Mouse (Mus musculus): Measurements from ENCODE around the gene Slco4a1. TPM values are rescaled to one million over a fixed set of nuclear protein-coding genes. Genes with fewer than 3 reads are reported as not detected.
A peak's percentile ranks its signal among the peaks of the same experiment; 100 is the strongest.

Slco4a1 gene
- polyA plus RNA-seq, 1 experiment from 2014 or later, result 3.1 TPM

DNA sequence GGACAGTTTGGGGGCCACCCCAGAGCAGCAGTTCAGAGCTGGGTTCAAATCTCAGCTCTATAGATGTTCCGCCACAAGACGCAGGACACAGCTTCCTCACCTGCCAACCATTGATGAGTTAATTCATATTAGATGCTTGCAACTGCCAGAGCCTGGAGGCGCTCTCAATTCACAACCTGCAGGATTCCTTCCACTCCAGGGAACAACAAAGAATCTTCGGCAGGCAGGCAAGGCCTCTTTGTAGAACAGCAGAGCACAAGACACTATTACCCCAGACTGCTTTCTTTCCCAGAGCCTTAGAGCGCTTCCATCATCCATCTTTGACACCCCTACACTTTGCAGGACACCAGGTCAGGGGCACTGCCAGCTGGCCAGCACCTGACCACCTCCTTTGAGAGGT is 50.2 kb downstream of the Slco4a1 start:
- ATAC-seq (ENCODE audit: insufficient number of reproducible peaks, low FRiP score, low TSS enrichment, low read depth), result no peak
- H3K9me3 ChIP-seq (replicated peaks), result no peaks in the 10 kb centered on the region
- no peak overlapping the region for H3K27ac ChIP-seq (replicated peaks)
- H3K9ac ChIP-seq, result no peak overlapping the region
- H3K4me2 ChIP-seq (replicated peaks), result no peak overlapping the region
- H3K27me3 ChIP-seq, result peaks cover 9% of the 10 kb centered on the region; the same call in 1 of the 2 replicates
- WGBS, result 65% methylated on average over 5 of the region's 5 CpGs
- no peaks in the 10 kb centered on the region for H3K36me3 ChIP-seq
- no peak overlapping the region for H3K4me3 ChIP-seq (replicated peaks)
- peaks cover 4% of the 10 kb centered on the region; the same call in 1 of the 2 replicates for H3K4me1 ChIP-seq

GRCm38 (mm10) chr2:180508455-180509115 is 52.5 kb downstream of the Slco4a1 start:
- H3K9me3 ChIP-seq (replicated peaks), result no peaks in the 10 kb centered on the region
- H3K27ac ChIP-seq (replicated peaks), result no peak overlapping the region
- no peaks in the 10 kb centered on the region for H3K36me3 ChIP-seq
- WGBS, result 60% methylated on average over 14 of the region's 14 CpGs
- no peak for ATAC-seq (ENCODE audit: insufficient number of reproducible peaks, low FRiP score, low TSS enrichment, low read depth)
- H3K4me1 ChIP-seq, result peaks cover 9% of the 10 kb centered on the region; the same call in 1 of the 2 replicates
- 0 out of 2 replicates have a peak, but pooled peaks cover 4% of the 10 kb centered on the region for H3K27me3 ChIP-seq
- H3K4me3 ChIP-seq (replicated peaks), result no peak overlapping the region
- no peak overlapping the region for H3K4me2 ChIP-seq (replicated peaks)
- no peak overlapping the region for H3K9ac ChIP-seq

GRCm38 (mm10) chr2:180510867-180511266 is 54.8 kb downstream of the Slco4a1 start:
- H3K9ac ChIP-seq, result no peak overlapping the region
- no peak overlapping the region for H3K4me3 ChIP-seq (replicated peaks)
- no peak overlapping the region for H3K27ac ChIP-seq (replicated peaks)
- no peaks in the 10 kb centered on the region for H3K36me3 ChIP-seq
- H3K9me3 ChIP-seq (replicated peaks), result no peaks in the 10 kb centered on the region
- peaks cover 9% of the 10 kb centered on the region; the same call in 1 of the 2 replicates for H3K4me1 ChIP-seq
- 68% methylated on average over 5 of the region's 5 CpGs for WGBS
- H3K4me2 ChIP-seq (replicated peaks), result no peak overlapping the region
- H3K27me3 ChIP-seq, result no peaks in the 10 kb centered on the region
- ATAC-seq (ENCODE audit: insufficient number of reproducible peaks, low FRiP score, low TSS enrichment, low read depth), result no peak

GRCm38 (mm10) chr2:180511875-180512661 is 56.0 kb downstream of the Slco4a1 start:
- no peak overlapping the region for H3K27ac ChIP-seq (replicated peaks)
- no peaks in the 10 kb centered on the region for H3K36me3 ChIP-seq
- H3K4me1 ChIP-seq, result peaks cover 9% of the 10 kb centered on the region; the same call in 1 of the 2 replicates
- no peaks in the 10 kb centered on the region for H3K9me3 ChIP-seq (replicated peaks)
- H3K27me3 ChIP-seq, result no peaks in the 10 kb centered on the region
- ATAC-seq (ENCODE audit: insufficient number of reproducible peaks, low FRiP score, low TSS enrichment, low read depth), result no peak
- H3K4me3 ChIP-seq (replicated peaks), result no peak overlapping the region
- H3K4me2 ChIP-seq (replicated peaks), result no peak overlapping the region
- no peak overlapping the region for H3K9ac ChIP-seq
- 41% methylated on average over 13 of the region's 13 CpGs for WGBS

- Histone ChIP-seq H3K9me3 (replicated peaks) (no peaks in the 10 kb centered on the region), H3K4me3 (replicated peaks) (no peak overlapping the region), H3K4me1 (peaks cover 9% of the 10 kb centered on the region; the same call in 1 of the 2 replicates), H3K4me2 (replicated peaks) (no peak overlapping the region), H3K27ac (replicated peaks) (no peak overlapping the region), H3K36me3 (no peaks in the 10 kb centered on the region), H3K9ac (no peak overlapping the region), H3K27me3 (no peaks in the 10 kb centered on the region)
- ATAC-seq (ENCODE audit: insufficient number of reproducible peaks, low FRiP score, low TSS enrichment, low read depth), result no peak
- 54% methylated on average over 3 of the region's 3 CpGs for WGBS
Measured at GRCm38 (mm10) chr2:180513019-180513418, 57.0 kb downstream of the Slco4a1 start.

GRCm38 (mm10) chr2:180513835-180514234 is 57.8 kb downstream of the Slco4a1 start:
- Histone ChIP-seq H3K36me3 (no peaks in the 10 kb centered on the region), H3K4me1 (peaks cover 9% of the 10 kb centered on the region; the same call in 1 of the 2 replicates), H3K27me3 (no peaks in the 10 kb centered on the region), H3K9me3 (replicated peaks) (no peaks in the 10 kb centered on the region), H3K9ac (no peak overlapping the region), H3K4me2 (replicated peaks) (no peak overlapping the region), H3K4me3 (replicated peaks) (no peak overlapping the region), H3K27ac (replicated peaks) (no peak overlapping the region)
- no peak for ATAC-seq (ENCODE audit: insufficient number of reproducible peaks, low FRiP score, low TSS enrichment, low read depth)
- WGBS, result 48% methylated on average over 4 of the region's 4 CpGs

- H3K27ac ChIP-seq (replicated peaks), result no peak overlapping the region
- no peak for ATAC-seq (ENCODE audit: insufficient number of reproducible peaks, low FRiP score, low TSS enrichment, low read depth)
- no peaks in the 10 kb centered on the region for H3K4me1 ChIP-seq
- no peaks in the 10 kb centered on the region; the same call in none of the 2 replicates for H3K27me3 ChIP-seq
- no peak overlapping the region for H3K4me3 ChIP-seq (replicated peaks)
- no peak overlapping the region for H3K9ac ChIP-seq
- 58% methylated on average over 5 of the region's 5 CpGs for WGBS
- no peaks in the 10 kb centered on the region for H3K36me3 ChIP-seq
- H3K9me3 ChIP-seq (replicated peaks), result no peaks in the 10 kb centered on the region
- H3K4me2 ChIP-seq (replicated peaks), result no peak overlapping the region
Measured at GRCm38 (mm10) chr2:180521437-180522221, 65.6 kb downstream of the Slco4a1 start.

DNA sequence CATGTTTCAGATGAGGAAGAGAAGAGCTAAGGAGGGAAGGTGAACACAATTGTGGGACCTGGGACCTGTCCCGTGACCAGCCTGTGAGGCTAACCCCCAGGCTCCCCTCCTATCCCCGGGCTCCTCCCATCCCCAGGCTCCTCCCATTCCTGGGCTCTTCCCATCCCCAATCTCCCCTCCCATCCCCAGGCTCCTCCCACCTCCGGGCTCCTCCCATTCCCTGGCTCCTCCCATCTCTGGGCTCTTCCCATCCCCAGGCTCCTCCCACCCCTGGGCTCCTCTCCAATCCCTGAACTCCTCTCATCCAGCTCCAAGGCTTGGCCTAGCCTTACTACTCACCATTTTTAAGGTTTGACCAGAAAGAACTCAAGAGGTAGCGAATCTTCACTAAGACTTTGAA is 66.8 kb downstream of the Slco4a1 start:
- Histone ChIP-seq H3K27ac (replicated peaks) (no peak overlapping the region), H3K4me2 (replicated peaks) (no peak overlapping the region), H3K4me1 (no peaks in the 10 kb centered on the region), H3K36me3 (no peaks in the 10 kb centered on the region), H3K9me3 (replicated peaks) (no peaks in the 10 kb centered on the region), H3K4me3 (replicated peaks) (no peak overlapping the region), H3K27me3 (peaks cover 6% of the 10 kb centered on the region), H3K9ac (no peak overlapping the region)
- peak; percentile 15; the same call in 1 of the 2 replicates for ATAC-seq (ENCODE audit: insufficient number of reproducible peaks, low FRiP score, low TSS enrichment, low read depth)
- WGBS, result 75% methylated on average over 4 of the region's 4 CpGs

Other genes with a start within 250 kb of the Slco4a1 start
- 28.0 and 37.2 TPM in 2 replicates for gene Lama5, start 230.4 kb upstream of the Slco4a1 start, polyA plus RNA-seq (2015; fragmentation: Nextera tagmentation; extraction: Ambion mirVana)
- 599 and 606 TPM in 2 replicates for gene Rps21, start 198.9 kb upstream of the Slco4a1 start, polyA plus RNA-seq (2015; fragmentation: Nextera tagmentation; extraction: Ambion mirVana)
- gene Cables2, start 182.7 kb upstream of the Slco4a1 start, polyA plus RNA-seq (2015; fragmentation: Nextera tagmentation; extraction: Ambion mirVana), result 13.5 and 14.2 TPM in 2 replicates
- 1.5 and 1.8 TPM in 2 replicates for gene Rbbp8nl, start 166.4 kb upstream of the Slco4a1 start, polyA plus RNA-seq (2015; fragmentation: Nextera tagmentation; extraction: Ambion mirVana)
- not detected in 2 replicates for gene Gata5, start 121.5 kb upstream of the Slco4a1 start, polyA plus RNA-seq (2015; fragmentation: Nextera tagmentation; extraction: Ambion mirVana)
- gene Ntsr1, start 43.7 kb downstream of the Slco4a1 start, polyA plus RNA-seq (2015; fragmentation: Nextera tagmentation; extraction: Ambion mirVana), result 0.32 and 0.45 TPM in 2 replicates
- gene Mrgbp, start 125.1 kb downstream of the Slco4a1 start, polyA plus RNA-seq (2015; fragmentation: Nextera tagmentation; extraction: Ambion mirVana), result 28.5 and 29.6 TPM in 2 replicates
- gene Ogfr, start 133.0 kb downstream of the Slco4a1 start, polyA plus RNA-seq (2015; fragmentation: Nextera tagmentation; extraction: Ambion mirVana), result 62.1 and 62.9 TPM in 2 replicates
- 137 and 216 TPM in 2 replicates for gene Col9a3, start 141.5 kb downstream of the Slco4a1 start, polyA plus RNA-seq (2015; fragmentation: Nextera tagmentation; extraction: Ambion mirVana)
- gene Tcfl5, start 186.5 kb downstream of the Slco4a1 start, polyA plus RNA-seq (2015; fragmentation: Nextera tagmentation; extraction: Ambion mirVana), result 0.24 and 0.42 TPM in 2 replicates